Comparison of ENCODE assay signal across 23 mouse cellular contexts in genomic region chr8:91494501-91495259, GRCm38 (mm10).
A peak's percentile ranks its signal among the peaks of the same experiment; 100 is the strongest.
DNase-seq lines count a peak whose midpoint lies in the region; TF ChIP-seq lines count a peak whose summit lies in the region.
"Had no signal": no experiment of that assay in that cellular context is flagged by ENCODE, and none has a peak within 500 bp of the region (broad histone marks: within the 10 kb centered on the region; RNA-seq: fewer than 3 reads in every experiment).

No protein-coding gene starts in this region.

- H3K9ac ChIP-seq in liver, adult 2 months (ENCODE audit: low read depth, low read length): no peak overlapping the region; the same call in 1 of the 2 replicates
- no peak overlapping the region for H3K9ac ChIP-seq in ES-Bruce4 (ENCODE audit: low read depth, poor library complexity, severe bottlenecking)
- H3K9ac ChIP-seq: embryonic facial prominence, embryonic 13.5 days; forebrain, postnatal 0 days; limb, embryonic 15.5 days; liver, postnatal 0 days; neural tube, embryonic 13.5 days had no signal

- no peaks in the 10 kb centered on the region for H3K9me3 ChIP-seq in ES-Bruce4 (replicated peaks; ENCODE audit: control insufficient read depth, insufficient read depth, low read length, poor library complexity, severe bottlenecking)
- H3K9me3 ChIP-seq: embryonic facial prominence, embryonic 13.5 days; limb, embryonic 15.5 days; midbrain, embryonic 10.5 days; neural tube, embryonic 13.5 days had no signal

- 0 out of 2 replicates have a peak, but pooled peaks have one; percentile 19 for TF ChIP-seq EP300 in ES-Bruce4 (IDR thresholded peaks at IDR 0.05; ENCODE audit: insufficient read depth, low read depth, low read length)

- no peak for TF ChIP-seq POLR2A in liver, adult 2 months (IDR thresholded peaks at IDR 0.05; ENCODE audit: extremely low read depth, insufficient read depth, low read length)
- TF ChIP-seq POLR2A in ES-Bruce4 (IDR thresholded peaks at IDR 0.05; ENCODE audit: insufficient read depth, low read length): no peak

- no peaks in the 10 kb centered on the region for H3K36me3 ChIP-seq in liver, adult 2 months (ENCODE audit: control insufficient read depth, insufficient read depth, low read length)
- no peaks in the 10 kb centered on the region for H3K36me3 ChIP-seq in ES-Bruce4 (ENCODE audit: control insufficient read depth, insufficient read depth, low read length, poor library complexity, severe bottlenecking)
- H3K36me3 ChIP-seq: embryonic facial prominence, embryonic 13.5 days; limb, embryonic 15.5 days; midbrain, embryonic 10.5 days; neural tube, embryonic 13.5 days had no signal

- H3K27me3 ChIP-seq in liver, adult 2 months (ENCODE audit: control insufficient read depth, insufficient read depth, low read length): no peaks in the 10 kb centered on the region
- H3K27me3 ChIP-seq in ES-Bruce4 (ENCODE audit: control insufficient read depth, insufficient read depth, low read length, poor library complexity, severe bottlenecking): no peaks in the 10 kb centered on the region
- H3K27me3 ChIP-seq: CH12.LX; embryonic facial prominence, embryonic 13.5 days; limb, embryonic 15.5 days had no signal

- peak; percentile 13 for DNase-seq in liver, adult 2 months (ENCODE audit: extremely low read depth, low read depth, low spot score)
- no peak for DNase-seq in liver
- peak; percentile 22 for DNase-seq in ZHBTc4 (ENCODE audit: low read depth, low spot score)
- DNase-seq in lung, postnatal 25 days (ENCODE audit: low spot score): peak; percentile 59
- no peak for DNase-seq in kidney, adult 11 months
- no peak for DNase-seq in urinary bladder, postnatal 14 days (ENCODE audit: low spot score)
- DNase-seq: adrenal gland, postnatal 25 days; cerebellum, adult 11 months; cerebellum, postnatal 10 days; forebrain, postnatal 0 days; heart, adult 2 months; heart, postnatal 4 days; kidney, adult 2 months; kidney, postnatal 10 days; liver, postnatal 0 days; thymus, adult 18-20 months; thymus, postnatal 4 days had no signal

- peaks cover 2% of the 10 kb centered on the region; the same call in 1 of the 2 replicates for H3K79me2 ChIP-seq in liver, adult 2 months (ENCODE audit: control insufficient read depth, insufficient read depth, low read length)

- WGBS in liver, adult 2 months: 69% methylated on average over 10 of the region's 10 CpGs

- H3K27ac ChIP-seq in liver, adult 2 months (replicated peaks; ENCODE audit: insufficient read depth, low read depth, low read length): no peak overlapping the region
- no peak overlapping the region for H3K27ac ChIP-seq in ES-Bruce4 (ENCODE audit: insufficient read depth, low read length)
- H3K27ac ChIP-seq: embryonic facial prominence, embryonic 13.5 days; heart, adult 2 months; limb, embryonic 15.5 days; midbrain, embryonic 10.5 days; neural tube, embryonic 13.5 days had no signal

- no peak for TF ChIP-seq CTCF in liver, adult 2 months (IDR thresholded peaks at IDR 0.05; ENCODE audit: low read depth, low read length)
- no peak for TF ChIP-seq CTCF in ES-Bruce4 (IDR thresholded peaks at IDR 0.05; ENCODE audit: low read depth, low read length)

- peaks cover 8% of the 10 kb centered on the region for H3K4me1 ChIP-seq in liver, adult 2 months (ENCODE audit: control insufficient read depth, insufficient read depth, low read length)
- peaks cover 8% of the 10 kb centered on the region for H3K4me1 ChIP-seq in ES-Bruce4 (ENCODE audit: control insufficient read depth, insufficient read depth, low read length)

- no peak overlapping the region for H3K4me3 ChIP-seq in liver, adult 2 months (ENCODE audit: insufficient read depth, low read depth, low read length)
- no peak overlapping the region for H3K4me3 ChIP-seq in ES-Bruce4 (ENCODE audit: low read depth, low read length)
- H3K4me3 ChIP-seq: embryonic facial prominence, embryonic 13.5 days; heart, adult 2 months; limb, embryonic 15.5 days; midbrain, embryonic 10.5 days; neural tube, embryonic 13.5 days had no signal

Comparison
In these comparisons a context has a peak if more than half of its experiments do, and no peak if none do; other contexts are left out.
1. DNase-seq: peak in liver, adult 2 months (single experiment), ZHBTc4 (single experiment) and lung, postnatal 25 days (single experiment); none in liver (single experiment), kidney, adult 11 months (single experiment) and urinary bladder, postnatal 14 days (single experiment).